7 mouse cellular contexts compared by ENCODE assay signal in genomic region chr4:133751521-133752448, GRCm38 (mm10). TPM values are rescaled to one million over a fixed set of nuclear protein-coding genes. Genes with fewer than 3 reads are reported as not detected.
DNase-seq lines count a peak whose midpoint lies in the region; ATAC-seq lines count a peak whose summit lies in the region.

No protein-coding gene starts in this region.

- peak overlapping the region; percentile 99 for H3K27ac ChIP-seq in forebrain, embryonic 11.5 days (ENCODE audit: low read depth, low read length)

- peak overlapping the region; percentile 100 for H3K9ac ChIP-seq in forebrain, embryonic 11.5 days (ENCODE audit: low read length)

- H3K27me3 ChIP-seq in forebrain, embryonic 11.5 days (ENCODE audit: control insufficient read depth, insufficient read depth, low read length) = no peaks in the 10 kb centered on the region

- peak; percentile 94 for DNase-seq in MN1 (ENCODE audit: low spot score)
- peak; percentile 69 for DNase-seq in c-Kit-negative CD71-positive TER-119-positive erythroid progenitor cells, embryonic 14.5 days (ENCODE audit: low read depth, low spot score)
- peak; percentile 67 for DNase-seq in forebrain, embryonic 11.5 days (ENCODE audit: low spot score)
- peak; percentile 26 for DNase-seq in heart, postnatal 25 days (ENCODE audit: low spot score)
- DNase-seq in layer of hippocampus, adult 11-12 months (ENCODE audit: low spot score) = peak; percentile 57
- DNase-seq in lung, postnatal 25 days (ENCODE audit: low spot score) = peak; percentile 80
- peak; percentile 88 for DNase-seq in retina, postnatal 1 day

- H3K4me3 ChIP-seq in forebrain, embryonic 11.5 days (ENCODE audit: low read depth, low read length) = peak overlapping the region; percentile 100

- WGBS in forebrain, embryonic 11.5 days = under 1% methylated on average over 28 of the region's 31 CpGs

- intact Hi-C loops in heart, postnatal 25 days (cut with DNase I) = no loop called here

- ATAC-seq in forebrain, embryonic 11.5 days (replicated peaks; ENCODE audit: low FRiP score) = no peak

- H3K9me3 ChIP-seq in forebrain, embryonic 11.5 days (ENCODE audit: control insufficient read depth, low read length) = no peaks in the 10 kb centered on the region

- H3K4me2 ChIP-seq in forebrain, embryonic 11.5 days (ENCODE audit: low read depth, low read length, severe bottlenecking) = peak overlapping the region; percentile 79

- H3K4me1 ChIP-seq in forebrain, embryonic 11.5 days (replicated peaks; ENCODE audit: control insufficient read depth, insufficient read depth, low read length) = peaks cover 26% of the 10 kb centered on the region

- H3K36me3 ChIP-seq in forebrain, embryonic 11.5 days (ENCODE audit: control insufficient read depth, insufficient read depth, low read length) = no peaks in the 10 kb centered on the region; the same call in 1 of the 2 replicates

RNA-seq across cellular contexts. Expression of gene Arid1a, which starts 4.8 kb away (rescaled TPM):
- polyA plus RNA-seq in forebrain, embryonic 11.5 days (2014; fragmentation: Nextera tagmentation; extraction: Ambion mirVana) = 54.2 and 56.6 TPM in 2 replicates
- 10 to 100 TPM; 35.4 to 42.2 TPM for total RNA-seq in heart, postnatal 25 days (2021)

Comparison
In these comparisons a context has a peak if more than half of its experiments do, and no peak if none do; other contexts are left out.
1. DNase-seq: peak in every context shown above with its lines; median percentile 94 in MN1; 88 in retina, postnatal 1 day; 80 in lung, postnatal 25 days; 69 in c-Kit-negative CD71-positive TER-119-positive erythroid progenitor cells, embryonic 14.5 days; 67 in forebrain, embryonic 11.5 days; 57 in layer of hippocampus, adult 11-12 months; 26 in heart, postnatal 25 days.